9 mouse cellular contexts compared by ENCODE assay signal in genomic region chr1:92707917-92708897, GRCm38 (mm10). TPM values are rescaled to one million over a fixed set of nuclear protein-coding genes. Genes with fewer than 3 reads are reported as not detected.
A peak's percentile ranks its signal among the peaks of the same experiment; 100 is the strongest.
DNase-seq lines count a peak whose midpoint lies in the region; ATAC-seq and TF ChIP-seq lines count a peak whose summit lies in the region.
"Had no signal": no experiment of that assay in that cellular context is flagged by ENCODE, and none has a peak within 500 bp of the region (broad histone marks: within the 10 kb centered on the region; RNA-seq: fewer than 3 reads in every experiment).

No protein-coding gene starts in this region.

- H3K4me1 ChIP-seq in CH12.LX (ENCODE audit: control insufficient read depth in 1 of 2, insufficient read depth in 2 of 2) = no peaks in the 10 kb centered on the region
- peaks cover 2% of the 10 kb centered on the region; the same call in 1 of the 2 replicates for H3K4me1 ChIP-seq in limb, embryonic 11.5 days (ENCODE audit: control insufficient read depth, insufficient read depth, low read length)

- peak; percentile 19 for TF ChIP-seq RAD21 in CH12.LX (IDR thresholded peaks at IDR 0.05; ENCODE audit: low read depth, low read length)

- no peak overlapping the region for H3K4me3 ChIP-seq in layer of hippocampus, adult 2 months
- H3K4me3 ChIP-seq in CH12.LX (replicated peaks in 1 of 3; ENCODE audit: low read depth in 2 of 3, low read length in 2 of 3, poor library complexity in 1 of 3) = no peak overlapping the region
- H3K4me3 ChIP-seq in limb, embryonic 11.5 days (ENCODE audit: low read depth, low read length) = no peak overlapping the region

- dilution Hi-C loops in CH12.LX (cut with MboI; ENCODE audit: extremely low pct_ligation_motif_present, extremely low pct_unique_long_range_greater_than_20kb, low sequenced_read_pairs) = no loop called here

- H3K9me3 ChIP-seq in CH12.LX (replicated peaks; ENCODE audit: low read length) = peaks cover 12% of the 10 kb centered on the region
- H3K9me3 ChIP-seq in limb, embryonic 11.5 days (ENCODE audit: control insufficient read depth, low read length) = no peaks in the 10 kb centered on the region

- peak; percentile 13; the same call in 1 of the 2 replicates for ATAC-seq in limb, embryonic 11.5 days (ENCODE audit: insufficient number of reproducible peaks, low FRiP score, low TSS enrichment, low read depth)
- ATAC-seq: hindbrain, embryonic 16.5 days had no signal

- no peaks in the 10 kb centered on the region for H3K79me2 ChIP-seq in CH12.LX (replicated peaks; ENCODE audit: control insufficient read depth, extremely low read depth, insufficient read depth, poor library complexity, severe bottlenecking)

- TF ChIP-seq EP300 in CH12.LX (IDR thresholded peaks at IDR 0.05; ENCODE audit: low read length) = no peak

- H3K4me2 ChIP-seq in CH12.LX (ENCODE audit: insufficient read depth, low read depth, poor library complexity, severe bottlenecking) = no peak overlapping the region
- H3K4me2 ChIP-seq in limb, embryonic 11.5 days (ENCODE audit: low read depth, severe bottlenecking) = no peak overlapping the region

- no peak for DNase-seq in layer of hippocampus, adult 2 months (ENCODE audit: low spot score in 2 of 2)
- DNase-seq in layer of hippocampus, adult 9-11 months = no peak
- DNase-seq in CH12.LX (ENCODE audit: extremely low read depth) (no peak), ZHBTc4 (ENCODE audit: low read depth, low spot score) (peak; percentile 83)
- DNase-seq in limb, embryonic 11.5 days (ENCODE audit: low spot score) = no peak
- no peak for DNase-seq in adrenal gland, adult 2 months
- DNase-seq in kidney, postnatal 14 days = no peak
- DNase-seq in cerebellum, adult 11-12 months = no peak

- in situ Hi-C loops in CH12.LX (cut with MboI; ENCODE audit: low pct_ligation_motif_present, low pct_unique_long_range_greater_than_20kb, low sequenced_read_pairs) = no loop called here

- 84% methylated on average over 19 of the region's 19 CpGs for WGBS in limb, embryonic 11.5 days

- H3K36me3 ChIP-seq in CH12.LX (replicated peaks in 1 of 2; ENCODE audit: control insufficient read depth in 1 of 2, insufficient read depth in 1 of 2, low read length in 1 of 2) = no peaks in the 10 kb centered on the region
- H3K36me3 ChIP-seq in limb, embryonic 11.5 days (ENCODE audit: control insufficient read depth, insufficient read depth, low read length) = no peaks in the 10 kb centered on the region

- no peak overlapping the region for H3K27ac ChIP-seq in layer of hippocampus, adult 2 months
- no peak overlapping the region for H3K27ac ChIP-seq in CH12.LX (ENCODE audit: insufficient read depth, low read depth)
- no peak overlapping the region for H3K27ac ChIP-seq in limb, embryonic 11.5 days (replicated peaks; ENCODE audit: low read depth, low read length)

- H3K9ac ChIP-seq in CH12.LX (ENCODE audit: insufficient read depth, low read depth) = no peak overlapping the region
- H3K9ac ChIP-seq in limb, embryonic 11.5 days (ENCODE audit: low read length) = no peak overlapping the region

- peak; percentile 17; the same call in 1 of the 2 replicates for TF ChIP-seq CTCF in layer of hippocampus, adult 2 months (conservative IDR thresholded peaks at IDR 0.05)
- peak in 1 of 2 experiments; percentile 39; a peak in 2 of 4 replicates for TF ChIP-seq CTCF in CH12.LX (conservative IDR thresholded peaks at IDR 0.05 in 1 of 2, IDR thresholded peaks at IDR 0.05 in 1 of 2; ENCODE audit: low read depth in 2 of 2, low read length in 2 of 2)

- H3K27me3 ChIP-seq in CH12.LX (replicated peaks) = peaks cover 71% of the 10 kb centered on the region
- H3K27me3 ChIP-seq in limb, embryonic 11.5 days (ENCODE audit: control insufficient read depth, insufficient read depth, low read length) = no peaks in the 10 kb centered on the region

- no peak for TF ChIP-seq POLR2A in CH12.LX (IDR thresholded peaks at IDR 0.05; ENCODE audit: low read depth, low read length)

TF ChIP-seq in CH12.LX, 34 proteins besides CTCF, POLR2A, EP300 and RAD21:
- TF ChIP-seq ELF1 (IDR thresholded peaks at IDR 0.05; ENCODE audit: low read depth, low read length) = no peak
- no peak for TF ChIP-seq JUND (conservative IDR thresholded peaks at IDR 0.05; ENCODE audit: low read depth, low read length)
- peak; percentile 30 for TF ChIP-seq SMC3 (IDR thresholded peaks at IDR 0.05; ENCODE audit: low read depth, low read length)
- no peak for TF ChIP-seq NRF1 (IDR thresholded peaks at IDR 0.05; ENCODE audit: low read depth, low read length)

RNA-seq across cellular contexts. Expression of gene Otos, which starts 59.6 kb away (rescaled TPM):
- total RNA-seq in layer of hippocampus, adult 2 months (2021) = 1 to 10 TPM in 1 of 2 experiments, under 1 TPM in 1; 0.61 to 1.2 TPM
- total RNA-seq in CH12.LX (2012; rRNA removed) (not detected in 2 replicates), CH12.LX (2014; rRNA removed) (not detected in 2 replicates)
- polyA plus RNA-seq in CH12.LX (2012; ENCODE audit: insufficient read length, low read depth) = 0.24 TPM in 1 of 2 replicates, not detected in the other
- 0.10 TPM in 1 of 2 replicates, not detected in the other for polyA plus RNA-seq in limb, embryonic 11.5 days (2014; fragmentation: Nextera tagmentation; extraction: Ambion mirVana)
- not detected for total RNA-seq in adrenal gland, adult 2 months (2021)
- polyA plus RNA-seq in adrenal gland, adult 2 months (2012; rRNA removed) = 0.47 and 0.74 TPM in 2 replicates
